Mouse (Mus musculus): ENCODE measurements around the gene Col2a1. TPM values are rescaled to one million over a fixed set of nuclear protein-coding genes. Genes with fewer than 3 reads are reported as not detected.

Col2a1 gene
- under 1 TPM in 1 of 4 experiments, not detected in 3; 0.28 TPM for total RNA-seq (2022)

GRCm38 (mm10) chr15:98003822-98004739 is at the start of gene Col2a1:
Col2a1 (minus strand) TSS chr15:98004695.
- no peak for DNase-seq

GRCm38 (mm10) chr15:98051685-98052084 is 47.2 kb upstream of the Col2a1 start:
- no peak for DNase-seq

- DNase-seq = no peak
Measured at GRCm38 (mm10) chr15:98048918-98049700, 44.6 kb upstream of the Col2a1 start.

GRCm38 (mm10) chr15:98044387-98044786 is 39.9 kb upstream of the Col2a1 start:
- DNase-seq = no peak

- no peak for DNase-seq
Measured at GRCm38 (mm10) chr15:98043967-98044366, 39.5 kb upstream of the Col2a1 start.

GRCm38 (mm10) chr15:98042508-98042907 is 38.0 kb upstream of the Col2a1 start:
- DNase-seq = no peak

- DNase-seq = no peak
Measured at GRCm38 (mm10) chr15:98039682-98040081, 35.2 kb upstream of the Col2a1 start.

GRCm38 (mm10) chr15:98036578-98036977 is 32.1 kb upstream of the Col2a1 start:
- DNase-seq = no peak

GRCm38 (mm10) chr15:98035076-98035755 is 30.7 kb upstream of the Col2a1 start:
- no peak for DNase-seq

- no peak for DNase-seq
Measured at GRCm38 (mm10) chr15:98033233-98033748, 28.8 kb upstream of the Col2a1 start.

- DNase-seq = no peak
Measured at GRCm38 (mm10) chr15:98029798-98030197, 25.3 kb upstream of the Col2a1 start.

GRCm38 (mm10) chr15:98026967-98027904 is 22.7 kb upstream of the Col2a1 start:
- DNase-seq = no peak

GRCm38 (mm10) chr15:98025611-98026010 is 21.1 kb upstream of the Col2a1 start:
- no peak for DNase-seq

- DNase-seq = no peak
Measured at GRCm38 (mm10) chr15:98023137-98023536, 18.6 kb upstream of the Col2a1 start.

GRCm38 (mm10) chr15:98021886-98022285 is 17.4 kb upstream of the Col2a1 start:
- no peak for DNase-seq

GRCm38 (mm10) chr15:98019047-98019446 is 14.6 kb upstream of the Col2a1 start:
- no peak for DNase-seq

GRCm38 (mm10) chr15:98017925-98018324 is 13.4 kb upstream of the Col2a1 start:
- DNase-seq = no peak

- DNase-seq = no peak
Measured at GRCm38 (mm10) chr15:98012810-98013209, 8.3 kb upstream of the Col2a1 start.

- no peak for DNase-seq
Measured at GRCm38 (mm10) chr15:98005181-98005580, 686 bp upstream of the Col2a1 start.

- no peak for DNase-seq
Measured at GRCm38 (mm10) chr15:98004740-98005159, 255 bp upstream of the Col2a1 start.
